Mouse (Mus musculus) myocyte (in vitro differentiated cells): ENCODE measurements at regions not wholly inside any gene's neighbourhood (a gene's known extent, or its start where the extent isn't known, plus 50 kb on each side); places are given as distances from the start of the nearest gene placed in this dataset.

ENCODE experiments used
- CEBPB ChIP-seq: IDR thresholded peaks from 2 replicates; pipeline ENCODE4 v1.6.1; 2011; ENCODE audit warnings: mild to moderate bottlenecking, moderate library complexity; ENCODE audit not compliant: poor library complexity, insufficient read depth, severe bottlenecking
- E2F4 ChIP-seq: IDR thresholded peaks from one replicate; pipeline ENCODE4 v1.6.1; 2011; ENCODE audit warnings: mild to moderate bottlenecking, control low read depth, moderate library complexity; ENCODE audit not compliant: insufficient read depth
- MAX ChIP-seq: IDR thresholded peaks from one replicate; pipeline ENCODE4 v1.6.1; 2011; ENCODE audit warnings: low read depth, mild to moderate bottlenecking, control low read depth
- MYOD1 ChIP-seq, 3 experiments: IDR thresholded peaks; one replicate each; pipeline ENCODE4 v1.6.1; 2011; ENCODE audit warnings: control low read depth in 2 of 3, low read depth in 2 of 3, mild to moderate bottlenecking in 2 of 3, moderate library complexity in 1 of 3; ENCODE audit not compliant: insufficient read length in 2 of 3, control insufficient read depth in 1 of 3
- POLR2A ChIP-seq: IDR thresholded peaks from one replicate; pipeline ENCODE4 v1.6.1; 2011; ENCODE audit warnings: low read depth, mild to moderate bottlenecking, control low read depth, moderate library complexity; ENCODE audit not compliant: insufficient read length

- TF ChIP-seq POLR2A (no peak), MAX (no peak), E2F4 (no peak), CEBPB (no peak), MYOD1 (IDR thresholded peaks at IDR 0.05; ENCODE audit: control insufficient read depth in 1 of 3, insufficient read length in 2 of 3, low read depth in 2 of 3) (no peak)
Measured at GRCm38 (mm10) chr2:159438961-159439360, 644.4 kb downstream of the Dhx35 start.
